Mouse (Mus musculus): ENCODE data around the gene Mllt3.
A peak's percentile ranks its signal among the peaks of the same experiment; 100 is the strongest.

The Mllt3 gene

DNA sequence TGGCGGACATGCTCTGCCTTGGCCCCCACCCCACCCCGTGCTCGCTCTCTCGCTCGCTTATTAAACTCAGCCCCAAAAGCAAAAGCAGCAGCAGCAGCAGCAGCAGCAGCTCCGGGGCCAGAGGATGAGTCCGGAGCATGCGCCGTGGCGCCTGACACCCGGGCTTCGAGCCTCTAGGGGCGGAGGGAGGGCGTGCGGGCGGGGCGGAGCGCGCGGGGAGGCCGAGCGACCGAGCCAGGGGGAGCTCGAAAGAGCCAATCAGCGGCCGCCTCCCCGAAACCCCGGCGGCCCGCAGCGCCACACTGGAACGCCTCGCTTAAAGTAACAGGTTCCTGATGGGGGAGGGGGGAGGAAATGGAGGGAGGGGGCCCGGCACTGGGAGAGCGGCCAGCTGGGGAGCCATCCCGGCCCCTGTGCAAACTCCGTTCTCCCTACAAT, at the start of gene Mllt3:
TSS of gene Mllt3 (minus strand) at position 149 of the 438 bp plus-strand sequence.
- peak; percentile 96 for DNase-seq (ENCODE audit: low read depth, low spot score)

DNA sequence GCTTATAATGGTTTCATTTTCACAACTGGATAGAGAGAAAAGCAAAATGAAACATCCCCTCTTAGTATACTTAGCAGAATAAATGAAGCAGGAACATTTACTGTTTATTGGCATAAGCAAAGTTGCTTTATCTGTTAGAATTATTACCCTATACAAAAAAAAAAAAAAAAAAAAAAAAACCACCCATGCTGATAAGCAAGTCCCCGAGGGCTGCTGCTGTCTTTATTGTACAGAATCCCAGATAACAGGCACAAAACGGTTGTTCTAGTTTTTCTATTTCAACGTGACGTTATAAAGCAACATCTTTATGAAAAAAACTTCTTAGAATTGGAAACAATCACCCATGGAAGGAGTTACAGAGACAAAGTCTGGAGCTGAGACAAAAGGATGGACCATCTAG, 49.2 kb upstream of the Mllt3 start:
- DNase-seq (ENCODE audit: low read depth, low spot score), result no peak

DNA sequence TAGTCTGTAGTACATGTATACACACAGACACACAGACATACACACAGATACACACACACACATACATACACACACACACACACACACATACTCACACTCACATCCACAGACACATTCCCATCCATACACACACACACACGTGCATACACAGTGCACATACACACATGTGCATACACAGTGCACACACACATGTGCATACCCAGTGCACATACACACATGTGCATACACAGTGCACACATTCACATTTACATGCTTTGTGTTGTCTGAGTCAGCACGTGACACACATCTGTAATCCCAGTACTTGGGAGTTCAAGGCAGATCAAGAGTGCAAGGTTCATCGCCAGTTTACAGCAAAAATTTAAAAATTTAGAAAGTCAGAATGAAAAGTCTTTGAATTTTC, 48.7 kb upstream of the Mllt3 start:
- DNase-seq (ENCODE audit: low read depth, low spot score), result no peak

DNA sequence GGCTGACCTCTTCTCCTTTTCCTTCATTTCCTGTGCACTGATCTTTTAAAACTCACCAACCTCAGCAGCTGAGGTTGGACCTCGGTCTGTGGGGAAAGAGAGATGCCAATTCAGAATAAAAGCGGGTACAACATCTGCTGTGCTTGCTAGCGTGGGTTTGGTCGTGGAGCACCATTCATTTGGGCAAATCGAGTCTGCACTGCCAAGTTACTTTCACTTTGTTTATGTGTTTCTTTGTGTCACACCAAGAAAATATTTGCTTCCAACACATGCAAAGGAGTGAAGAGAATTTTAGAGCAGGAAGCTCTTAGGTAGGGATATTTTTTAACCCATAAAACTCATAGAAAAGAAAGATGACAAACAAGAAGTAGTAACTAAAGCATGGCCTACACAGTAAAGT, 48.3 kb upstream of the Mllt3 start:
- no peak for DNase-seq (ENCODE audit: low read depth, low spot score)

DNA sequence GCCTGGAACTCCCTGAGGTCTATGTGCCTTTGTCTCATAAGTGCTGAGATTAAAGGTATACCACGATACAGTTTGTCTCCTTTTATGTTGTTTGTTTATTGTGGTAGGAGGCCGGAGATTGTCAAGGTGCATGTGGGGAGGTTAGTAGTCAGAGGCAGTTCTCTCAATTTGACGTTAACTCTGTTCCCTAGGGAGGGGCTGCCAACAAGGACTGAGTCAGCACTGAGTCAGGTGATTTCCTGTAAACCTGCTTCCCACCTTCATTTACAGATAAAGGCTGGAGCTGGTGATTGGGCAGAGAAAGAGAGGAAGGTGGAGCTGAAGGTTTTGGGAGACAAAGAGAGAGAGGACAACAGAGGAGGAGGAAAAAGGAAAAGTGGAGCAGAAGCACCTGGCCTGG, 45.8 kb upstream of the Mllt3 start:
- DNase-seq (ENCODE audit: low read depth, low spot score), result no peak

DNA sequence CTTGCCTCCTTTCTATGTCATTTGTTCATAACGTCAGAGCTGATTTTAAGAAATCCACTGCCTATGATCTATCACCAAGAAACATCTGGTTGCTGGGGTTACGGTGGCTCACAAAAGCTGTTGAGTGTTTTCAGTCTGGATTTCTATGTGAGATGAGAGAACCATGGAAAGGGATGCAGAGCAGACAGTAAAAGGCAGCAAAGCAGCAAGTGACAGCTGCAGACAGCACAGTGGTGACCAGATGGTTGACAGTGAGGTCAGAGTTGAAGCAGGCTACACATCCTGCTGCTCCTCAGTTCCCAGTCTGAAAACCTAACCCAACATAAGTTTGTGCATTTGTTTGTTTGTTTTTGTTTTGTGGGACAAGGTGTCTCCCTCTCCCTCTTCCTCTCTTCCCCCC, 42.2 kb upstream of the Mllt3 start:
- DNase-seq (ENCODE audit: low read depth, low spot score), result no peak

DNA sequence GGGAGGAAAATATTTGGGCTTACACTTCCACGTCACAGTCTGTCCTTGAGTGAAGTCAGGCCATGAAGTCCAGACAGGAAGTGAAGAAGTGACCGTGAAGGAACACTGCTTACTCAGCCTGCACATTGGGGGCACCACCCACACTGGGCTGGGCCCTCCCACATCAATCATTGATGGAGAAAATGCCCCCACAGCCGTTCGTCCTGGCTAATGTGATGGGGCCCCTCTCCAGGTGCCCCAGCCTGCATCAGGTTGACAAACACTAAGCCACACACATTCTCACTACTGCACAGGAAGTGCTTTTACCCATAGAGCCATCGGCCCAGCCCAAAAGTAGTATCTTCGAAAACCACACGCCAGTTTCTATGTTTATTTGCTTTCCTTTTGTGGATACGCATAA, 13.1 kb upstream of the Mllt3 start:
- DNase-seq (ENCODE audit: low read depth, low spot score), result no peak

DNA sequence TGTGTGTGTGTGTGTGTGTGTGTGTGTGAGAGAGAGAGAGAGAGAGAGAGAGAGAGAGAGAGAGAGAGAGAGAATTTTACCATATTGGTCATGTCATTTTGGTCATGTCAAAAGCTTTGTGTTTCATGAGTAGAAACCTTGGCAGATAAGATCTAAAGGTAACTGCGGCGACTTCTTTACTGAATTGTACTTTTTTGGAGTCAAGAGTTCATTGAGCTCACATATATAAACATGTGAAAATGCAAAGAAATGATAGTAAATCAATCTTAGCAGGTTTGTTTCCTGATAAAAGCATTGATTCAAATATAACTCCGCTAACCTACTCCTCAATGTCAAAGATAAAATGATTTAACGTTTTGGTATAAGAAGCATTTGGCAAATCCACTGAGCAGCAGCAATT, 12.0 kb upstream of the Mllt3 start:
- no peak for DNase-seq (ENCODE audit: low read depth, low spot score)

DNA sequence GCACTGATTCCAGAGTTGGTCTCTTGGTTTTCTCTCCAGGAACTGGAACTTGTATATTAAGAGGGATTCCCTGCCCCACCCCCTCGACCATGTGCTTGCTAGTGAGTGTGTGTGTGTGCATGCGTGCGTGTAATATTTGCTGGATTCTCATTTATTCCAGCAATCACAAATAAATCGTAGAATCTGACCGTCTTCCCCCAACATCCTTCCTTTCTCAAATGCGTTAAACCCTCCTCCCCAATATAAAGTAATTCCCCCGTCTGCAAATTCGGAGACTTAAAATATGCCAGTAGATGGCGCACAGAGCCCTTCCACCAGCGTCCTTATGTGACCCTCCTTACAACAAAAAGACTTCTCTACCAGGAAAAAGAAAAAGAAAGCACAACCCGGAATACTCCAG, 2.2 kb upstream of the Mllt3 start:
- DNase-seq (ENCODE audit: low read depth, low spot score), result peak; percentile 84

DNA sequence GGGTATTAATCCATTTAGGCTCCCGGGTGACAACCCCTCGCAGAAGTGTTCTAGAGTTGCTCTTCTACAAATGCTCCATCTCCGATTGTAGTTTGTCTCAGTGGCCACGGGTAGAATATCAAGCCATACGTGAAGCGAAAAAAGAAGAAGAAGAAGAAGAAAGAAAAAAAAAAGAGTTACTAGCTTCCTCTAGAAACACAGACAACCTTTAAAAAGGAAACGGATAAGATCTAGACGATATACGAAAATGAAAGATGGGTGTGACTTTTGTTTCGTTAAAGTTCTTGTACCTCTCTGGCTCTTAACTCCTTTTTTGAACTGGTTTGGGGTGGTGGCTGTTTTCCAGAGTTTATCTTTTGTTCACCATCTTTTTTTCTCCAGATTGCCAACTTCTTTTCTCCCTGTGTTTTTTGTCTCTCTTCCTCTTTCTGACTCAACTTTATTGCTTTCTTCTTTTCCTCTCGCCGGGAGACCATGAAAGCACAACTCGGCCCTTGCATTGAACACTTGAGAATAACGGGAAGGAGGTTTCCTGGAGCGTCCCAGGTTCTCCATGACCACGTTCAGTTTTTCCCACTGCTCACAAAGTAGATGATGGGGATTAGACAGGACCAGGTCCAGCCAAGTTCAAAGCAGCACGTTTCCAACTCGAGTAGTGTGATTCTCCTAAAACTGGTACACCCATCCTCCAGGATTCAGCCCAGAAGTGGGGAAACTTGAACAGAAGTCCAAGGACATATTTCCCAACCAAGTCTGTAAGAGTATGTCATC, 1.4 kb upstream of the Mllt3 start:
- DNase-seq (ENCODE audit: low read depth, low spot score), result no peak

DNA sequence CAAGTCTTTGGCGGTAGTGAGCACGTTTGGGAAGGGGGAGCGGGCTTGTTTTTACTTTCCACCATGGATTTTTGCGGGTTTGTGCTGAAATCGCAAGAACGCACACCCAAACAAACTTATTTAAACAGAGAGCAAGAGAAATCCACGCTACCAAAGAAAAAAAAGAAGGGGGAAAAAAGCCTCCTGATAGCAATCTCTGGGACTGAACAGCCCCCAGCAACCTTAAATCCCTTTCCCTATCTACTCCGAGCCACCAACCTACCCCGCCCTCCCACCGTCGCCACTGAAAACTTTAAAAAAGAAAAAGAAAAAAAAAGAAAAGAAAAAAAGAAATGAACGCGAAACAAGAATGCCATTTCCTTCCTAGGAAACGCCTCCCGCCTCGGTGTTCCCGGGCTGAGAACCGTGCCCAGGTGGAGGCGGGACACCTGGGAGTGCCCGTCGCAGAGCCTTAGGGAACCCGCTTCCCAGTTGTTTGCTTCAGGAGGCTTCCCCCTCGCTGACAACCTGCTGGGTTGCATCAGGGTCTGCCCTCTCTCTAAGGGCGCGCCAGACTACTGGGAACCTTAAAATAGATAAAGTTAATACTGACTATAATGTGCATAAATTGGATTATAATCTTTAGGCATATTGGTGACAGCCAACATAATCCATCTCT, 694 bp upstream of the Mllt3 start:
- no peak for DNase-seq (ENCODE audit: low read depth, low spot score)

DNA sequence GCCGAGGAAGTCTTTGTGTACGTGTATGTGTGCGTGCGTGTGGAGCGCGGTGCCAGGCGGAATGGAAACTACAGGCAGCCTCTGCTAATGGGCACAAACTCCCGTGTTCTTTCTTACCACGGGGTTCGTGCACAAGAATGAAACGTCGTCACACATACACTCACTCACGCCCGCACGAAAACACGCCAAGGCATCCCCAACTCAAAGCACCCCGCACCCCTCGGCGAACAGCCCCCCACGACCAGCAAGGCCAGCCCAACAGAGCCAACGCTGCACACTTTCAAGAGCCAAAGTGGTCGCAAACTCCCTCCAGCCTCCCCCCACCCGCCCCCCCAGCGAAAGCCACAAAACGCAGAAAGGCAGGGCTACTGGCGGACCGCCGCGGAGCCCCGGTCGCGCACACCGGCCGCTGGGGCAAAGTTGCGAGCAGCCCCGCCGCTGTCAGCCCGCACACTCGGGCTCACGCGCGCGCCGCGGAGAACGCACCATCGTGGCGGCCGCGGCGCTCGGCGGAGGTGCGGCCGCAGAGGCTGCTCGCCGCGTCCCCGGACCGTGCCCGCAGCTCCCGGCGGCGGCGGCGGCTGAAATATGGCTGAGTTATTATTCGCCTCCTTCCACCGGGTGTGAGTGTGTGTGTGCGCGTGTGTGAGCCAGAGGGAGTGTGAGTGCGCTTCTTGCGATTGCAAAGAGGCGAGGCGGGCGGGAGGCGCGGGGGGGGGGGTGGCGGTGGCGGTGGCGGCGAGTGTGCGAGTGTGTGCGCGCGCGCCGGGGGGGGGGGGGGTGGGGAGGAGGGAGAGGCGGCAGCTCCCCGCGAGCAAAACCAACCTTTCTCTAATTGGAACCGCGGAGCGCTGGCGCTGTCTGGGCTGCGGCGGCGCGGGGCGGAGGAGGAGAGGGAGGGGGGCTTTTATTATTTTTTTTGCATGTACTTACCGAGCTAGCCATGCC, 739 bp downstream of the Mllt3 start:
- no peak for DNase-seq (ENCODE audit: low read depth, low spot score)

DNA sequence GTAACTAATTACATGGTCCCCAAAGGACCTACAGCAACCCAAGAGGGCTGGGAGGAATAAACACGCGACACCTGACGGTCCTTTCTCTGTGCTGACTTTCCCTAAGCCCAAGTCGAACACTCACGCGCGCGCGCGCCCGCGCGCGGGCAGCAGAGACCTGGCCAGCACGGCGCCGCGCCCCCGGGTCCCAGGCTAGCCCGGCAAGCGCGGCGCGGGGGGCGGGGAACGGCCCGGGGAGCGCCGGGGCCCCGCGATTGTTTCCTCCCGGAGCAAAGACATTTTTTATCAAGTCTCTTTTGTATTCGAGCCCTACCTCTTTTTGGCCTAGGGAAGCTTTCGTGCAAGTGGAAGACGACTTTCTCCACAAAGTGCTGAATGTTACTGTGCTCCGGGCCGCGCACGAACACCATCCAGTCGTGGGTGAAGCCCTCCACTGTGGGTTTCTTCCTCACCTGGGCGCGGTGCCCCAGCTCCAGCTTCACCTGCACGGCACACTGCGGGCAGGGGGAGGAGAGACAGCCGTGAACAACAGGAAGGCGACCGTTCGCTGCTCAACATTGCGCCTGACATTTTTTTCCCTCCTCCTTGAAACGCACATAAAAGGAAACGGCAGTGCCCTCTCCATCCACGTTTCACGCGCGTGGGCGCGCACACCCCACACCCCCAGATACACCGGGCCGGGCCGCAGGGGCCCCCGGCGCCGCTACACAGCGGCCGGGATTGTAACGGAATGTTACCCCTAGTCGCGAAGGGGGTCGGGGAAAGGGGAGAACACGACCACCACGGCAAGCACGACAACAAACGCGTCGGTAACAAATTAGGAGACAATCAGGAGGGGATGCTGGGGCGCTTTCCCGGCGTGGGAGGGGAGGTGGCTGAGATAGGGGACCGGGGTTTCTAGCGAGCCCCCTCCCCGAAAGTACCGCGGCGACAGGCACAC, 1.7 kb downstream of the Mllt3 start:
- DNase-seq (ENCODE audit: low read depth, low spot score), result no peak

DNA sequence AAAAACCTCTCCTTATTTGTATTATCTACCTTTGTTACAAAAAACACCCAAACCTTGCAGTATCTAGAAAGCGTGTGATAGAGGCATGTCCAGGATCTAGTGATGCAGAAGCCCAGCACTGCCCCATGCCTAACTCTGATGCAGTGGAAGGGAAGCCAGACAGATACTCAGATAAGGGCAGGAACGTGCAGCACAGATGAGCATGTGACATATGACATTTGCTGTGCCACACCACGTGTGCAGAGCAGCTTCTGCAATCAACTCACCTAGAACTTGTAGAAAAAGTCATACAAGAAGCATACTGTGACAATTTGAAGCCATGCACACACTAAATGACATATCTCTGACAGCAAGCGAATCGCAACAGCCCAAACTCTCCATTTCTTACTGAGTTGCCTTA, 9.6 kb downstream of the Mllt3 start:
- no peak for DNase-seq (ENCODE audit: low read depth, low spot score)

DNA sequence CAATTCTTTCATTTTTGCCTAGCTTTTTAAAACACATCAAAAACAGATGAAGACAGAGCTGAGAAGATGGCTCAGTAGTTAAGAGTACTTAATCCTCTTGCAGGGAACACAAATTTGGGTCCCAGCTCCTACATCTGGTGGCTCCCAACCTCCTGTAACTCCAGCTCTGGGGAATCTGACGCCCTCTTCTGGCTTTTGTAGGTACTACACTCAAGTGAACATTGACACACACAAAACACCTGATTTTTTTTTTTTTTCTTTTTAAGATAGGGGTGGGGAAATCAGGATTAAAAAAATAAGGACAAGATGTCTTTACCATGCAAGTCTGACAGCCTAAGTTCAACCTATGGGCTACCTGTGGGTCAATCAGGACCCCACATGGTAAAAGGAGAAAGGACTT, 10.5 kb downstream of the Mllt3 start:
- no peak for DNase-seq (ENCODE audit: low read depth, low spot score)

DNA sequence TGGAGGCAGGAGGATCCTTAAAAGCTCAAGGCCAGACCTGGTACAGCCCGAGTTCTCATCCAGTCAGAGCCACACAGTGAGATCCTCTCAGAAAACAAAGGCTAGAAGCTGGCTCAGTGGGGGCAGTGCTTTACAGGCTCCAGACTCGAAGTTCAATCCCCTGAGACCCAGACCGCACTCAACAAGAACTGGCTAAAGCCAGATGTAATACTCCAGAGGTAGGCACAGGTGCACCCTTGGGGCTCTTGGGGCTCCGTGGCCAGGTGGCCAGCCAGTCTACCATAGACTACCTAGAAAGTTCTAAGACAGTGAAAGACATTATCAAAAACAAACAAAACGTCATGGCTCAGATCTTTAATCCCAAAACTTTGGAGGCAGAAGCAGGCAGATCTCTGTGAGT, 12.7 kb downstream of the Mllt3 start:
- DNase-seq (ENCODE audit: low read depth, low spot score), result no peak

DNA sequence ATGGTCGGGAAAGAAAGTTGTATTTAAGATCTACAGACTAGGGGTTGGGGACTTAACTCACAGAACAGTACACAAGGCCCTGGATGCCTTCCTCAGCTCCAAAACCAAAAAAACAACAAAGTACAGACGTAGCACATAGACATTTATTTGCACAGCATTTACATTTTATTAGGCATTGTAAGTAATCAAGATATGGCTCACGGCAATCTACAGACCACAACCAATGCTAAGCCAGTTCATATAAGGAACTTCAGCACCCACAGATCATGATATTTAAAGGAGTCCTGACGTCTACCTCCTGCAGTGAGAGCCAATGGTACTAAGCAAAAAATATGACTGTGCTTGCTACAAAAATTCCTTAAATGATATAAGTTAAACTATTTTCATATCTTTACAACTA, 13.5 kb downstream of the Mllt3 start:
- DNase-seq (ENCODE audit: low read depth, low spot score), result no peak

DNA sequence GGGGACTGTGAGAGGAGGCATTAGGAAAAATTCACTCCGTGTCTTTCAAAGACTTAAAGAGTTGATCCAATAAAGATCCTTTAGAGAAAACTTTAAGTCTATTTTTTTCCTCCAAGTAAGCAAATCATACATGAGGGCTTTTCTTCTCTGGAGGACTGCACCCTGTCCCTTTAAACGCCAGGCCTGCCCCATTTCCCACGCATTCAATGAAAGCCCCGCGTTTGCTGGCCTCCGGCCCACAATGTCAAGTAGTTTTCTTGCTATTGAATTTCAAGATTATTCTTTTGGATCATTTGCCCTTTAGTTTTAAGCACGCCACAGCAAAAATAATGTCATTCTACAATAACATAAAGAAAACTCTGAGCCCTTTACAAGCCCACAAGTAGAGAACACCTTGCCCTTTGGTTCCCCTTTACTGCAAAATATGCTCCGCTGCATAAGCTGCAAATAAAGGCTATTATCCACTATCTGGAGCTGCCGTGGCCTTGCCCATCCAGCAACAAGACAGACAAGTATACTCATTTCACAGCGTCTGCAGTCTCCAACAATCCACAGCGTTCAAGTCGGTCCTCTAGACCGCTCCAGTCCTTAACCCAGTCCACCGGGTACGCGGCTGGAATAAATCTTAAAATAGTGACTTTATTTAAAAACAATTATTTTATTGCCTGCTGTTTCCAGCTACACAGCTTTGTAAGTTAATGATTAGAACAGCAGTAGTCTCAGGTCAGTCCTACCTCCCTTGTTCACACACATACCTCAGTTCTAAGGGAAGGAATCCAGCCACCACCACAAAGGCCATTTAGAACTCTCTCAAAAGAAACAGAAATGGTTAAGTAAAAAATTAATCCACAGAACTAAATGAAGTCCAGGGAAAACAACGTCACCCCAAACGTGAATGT, 15.5 kb downstream of the Mllt3 start:
- DNase-seq (ENCODE audit: low read depth, low spot score), result no peak

DNA sequence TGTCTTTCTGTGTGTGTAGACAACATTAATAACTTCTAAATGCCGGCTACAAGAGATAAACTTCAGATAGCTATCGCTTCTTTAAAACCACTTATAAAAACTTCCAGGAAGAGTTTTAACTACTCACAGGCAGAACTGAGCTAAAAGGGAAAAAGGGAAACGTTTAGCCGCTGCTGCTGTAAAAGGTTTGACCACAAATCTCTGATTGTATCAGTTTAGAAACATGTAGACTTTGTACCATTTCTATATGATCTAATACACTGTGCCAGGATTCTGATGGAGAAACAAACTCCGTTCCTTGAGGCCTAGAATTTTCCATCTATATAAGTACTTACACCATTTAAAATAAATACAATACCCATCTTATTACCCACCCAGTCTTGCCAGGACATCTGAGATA, 17.4 kb downstream of the Mllt3 start:
- DNase-seq (ENCODE audit: low read depth, low spot score), result no peak

DNA sequence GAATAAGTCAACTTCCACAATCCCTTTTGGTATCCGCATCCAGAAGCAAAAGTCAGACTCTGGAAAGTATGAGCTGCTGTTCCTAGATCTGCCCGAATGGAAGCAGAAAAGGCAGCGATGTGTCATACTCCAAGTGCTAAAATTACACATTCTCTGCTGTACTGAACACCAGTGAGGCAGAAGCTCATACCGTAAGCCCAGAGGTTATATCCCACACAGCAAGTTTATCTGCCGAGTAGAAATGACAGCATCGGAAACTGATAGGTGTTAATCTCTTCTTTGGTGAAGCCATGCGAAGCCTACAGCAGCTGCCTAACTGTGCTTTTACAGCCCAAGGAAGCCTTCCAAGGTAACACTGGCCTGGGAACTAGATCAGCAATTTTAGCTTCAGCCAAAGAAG, 17.9 kb downstream of the Mllt3 start:
- no peak for DNase-seq (ENCODE audit: low read depth, low spot score)

Measured in forelimb bud, embryonic 11.5 days (tissue).